In genomic region chr17:15990303-15990702, GRCm38 (mm10) we compare ENCODE assay signal across 9 mouse cellular contexts.
DNase-seq lines count a peak whose midpoint lies in the region; ATAC-seq lines count a peak whose summit lies in the region.
"Had no signal": no experiment of that assay in that cellular context is flagged by ENCODE, and none has a peak within 500 bp of the region (broad histone marks: within the 10 kb centered on the region; RNA-seq: fewer than 3 reads in every experiment).

No protein-coding gene starts in this region.

- peak overlapping the region; percentile 26; the same call in 1 of the 2 replicates for H3K4me2 ChIP-seq in forebrain, embryonic 12.5 days
- H3K4me2 ChIP-seq: heart, embryonic 15.5 days had no signal

- peaks cover 53% of the 10 kb centered on the region for H3K4me1 ChIP-seq in forebrain, embryonic 12.5 days
- H3K4me1 ChIP-seq: heart, embryonic 15.5 days had no signal

- DNase-seq in right cerebral cortex, postnatal 4 days = peak; percentile 7
- DNase-seq in right cerebral cortex, postnatal 25 days = no peak
- peak; percentile 65 for DNase-seq in mesoderm, embryonic 11.5 days (ENCODE audit: low read depth, low spot score)
- no peak for DNase-seq in gastrocnemius, postnatal 25 days
- DNase-seq in gastrocnemius, postnatal 10 days = no peak
- DNase-seq in adrenal gland, adult 18-20 months (ENCODE audit: low spot score in 2 of 2) = no peak
- DNase-seq: thymus, adult 18-20 months had no signal

- peak; percentile 75 for ATAC-seq in forebrain, embryonic 12.5 days (ENCODE audit: low FRiP score)

- 2% methylated on average over 6 of the region's 6 CpGs for WGBS in forebrain, embryonic 12.5 days

- H3K4me3 ChIP-seq in forebrain, embryonic 12.5 days (replicated peaks) = no peak overlapping the region
- H3K4me3 ChIP-seq: heart, embryonic 15.5 days had no signal

- no peaks in the 10 kb centered on the region for H3K27me3 ChIP-seq in forebrain, embryonic 12.5 days
- H3K27me3 ChIP-seq: heart, embryonic 15.5 days had no signal

- H3K9me3 ChIP-seq in forebrain, embryonic 12.5 days = no peaks in the 10 kb centered on the region
- H3K9me3 ChIP-seq: heart, embryonic 15.5 days had no signal

- no peaks in the 10 kb centered on the region for H3K36me3 ChIP-seq in forebrain, embryonic 12.5 days (replicated peaks)
- H3K36me3 ChIP-seq: heart, embryonic 15.5 days had no signal

- H3K9ac ChIP-seq in forebrain, embryonic 12.5 days = no peak overlapping the region
- H3K9ac ChIP-seq: heart, embryonic 15.5 days had no signal

- peak overlapping the region; percentile 88 for H3K27ac ChIP-seq in forebrain, embryonic 12.5 days
- H3K27ac ChIP-seq: heart, embryonic 15.5 days had no signal

Comparison
In these comparisons a context has a peak if more than half of its experiments do, and no peak if none do; other contexts are left out.
1. DNase-seq: peak in right cerebral cortex, postnatal 4 days (single experiment) and mesoderm, embryonic 11.5 days (single experiment); none in right cerebral cortex, postnatal 25 days (single experiment), gastrocnemius, postnatal 25 days (single experiment), gastrocnemius, postnatal 10 days (single experiment) and adrenal gland, adult 18-20 months (0 of 2).